Mouse (Mus musculus) layer of hippocampus, adult 18-20 months (tissue): Measurements from ENCODE around the gene Rasal3. TPM values are rescaled to one million over a fixed set of nuclear protein-coding genes. Genes with fewer than 3 reads are reported as not detected.

Experiments used
- DNase-seq, 2 experiments: peaks; one replicate each; pipeline ENCODE4 v3.0.0; 2022; ENCODE audit warnings: low spot score in 2 of 2
- long read RNA-seq: library from polyadenylated mRNA; stranded (forward); transcript quantifications from one replicate; pipeline ENCODE4 v2.0.0, GENCODE M21; 2021
- total RNA-seq, 2 experiments: library from RNA; stranded (reverse); gene quantifications; 2 replicates each; pipeline ENCODE4 v1.2.3; 2021

Gene Rasal3
- 1 to 10 TPM; 3.2 to 5.0 TPM for total RNA-seq
- long read RNA-seq, partial matches to known transcripts, result 0 of 1 reads
- long read RNA-seq, other reads (novel, unspliced or antisense), result 1 of 1 reads

GRCm38 (mm10) chr17:32403417-32403816 is at the start of gene Rasal3:
Gene Rasal3 (minus strand): TSS chr17:32403583.
- DNase-seq, result no peak

GRCm38 (mm10) chr17:32452482-32452881 is 49.1 kb upstream of the Rasal3 start, which contains the start of gene Cyp4f39:
Gene Cyp4f39 (plus strand): TSS chr17:32452723.
- DNase-seq, result no peak

GRCm38 (mm10) chr17:32450844-32451537 is 47.6 kb upstream of the Rasal3 start:
- DNase-seq, result no peak

GRCm38 (mm10) chr17:32449042-32449441 is 45.7 kb upstream of the Rasal3 start:
- no peak for DNase-seq

- DNase-seq, result no peak
Measured at GRCm38 (mm10) chr17:32447195-32447594, 43.8 kb upstream of the Rasal3 start.

- DNase-seq, result no peak
Measured at GRCm38 (mm10) chr17:32445016-32445415, 41.6 kb upstream of the Rasal3 start.

- no peak for DNase-seq
Measured at GRCm38 (mm10) chr17:32443245-32443644, 39.9 kb upstream of the Rasal3 start.

GRCm38 (mm10) chr17:32437106-32437505 is 33.7 kb upstream of the Rasal3 start:
- no peak for DNase-seq

GRCm38 (mm10) chr17:32435151-32435550 is 31.8 kb upstream of the Rasal3 start:
- DNase-seq, result no peak

GRCm38 (mm10) chr17:32434324-32434723 is 30.9 kb upstream of the Rasal3 start:
- DNase-seq, result no peak

GRCm38 (mm10) chr17:32431972-32432371 is 28.6 kb upstream of the Rasal3 start:
- peak in 1 of 2 experiments; percentile 10 for DNase-seq

- no peak for DNase-seq
Measured at GRCm38 (mm10) chr17:32426610-32427009, 23.2 kb upstream of the Rasal3 start.

- no peak for DNase-seq
Measured at GRCm38 (mm10) chr17:32424034-32424433, 20.7 kb upstream of the Rasal3 start, which contains the start of gene Pglyrp2. Gene Pglyrp2 (minus strand): TSS chr17:32424167.

- no peak for DNase-seq
Measured at GRCm38 (mm10) chr17:32420781-32421180, 17.4 kb upstream of the Rasal3 start.

GRCm38 (mm10) chr17:32419989-32420388 is 16.6 kb upstream of the Rasal3 start:
- DNase-seq, result no peak

GRCm38 (mm10) chr17:32416771-32417170 is 13.4 kb upstream of the Rasal3 start:
- DNase-seq, result no peak

GRCm38 (mm10) chr17:32415417-32416020 is 12.1 kb upstream of the Rasal3 start:
- no peak for DNase-seq

- no peak for DNase-seq
Measured at GRCm38 (mm10) chr17:32411898-32412297, 8.5 kb upstream of the Rasal3 start.

- DNase-seq, result no peak
Measured at GRCm38 (mm10) chr17:32402779-32403157, 615 bp downstream of the Rasal3 start.

GRCm38 (mm10) chr17:32402011-32402778 is 1.2 kb downstream of the Rasal3 start:
- no peak for DNase-seq

GRCm38 (mm10) chr17:32396266-32396665 is 7.1 kb downstream of the Rasal3 start:
- DNase-seq, result no peak

- DNase-seq, result no peak
Measured at GRCm38 (mm10) chr17:32393944-32394343, 9.4 kb downstream of the Rasal3 start.
